Mouse (Mus musculus) mouse embryonic stem cell (cell line): Measurements from ENCODE around the gene Dmrtc1b.
"Not testable (repeated sequence)": the region's sequence is repeated elsewhere in the genome, so short reads cannot be mapped to it uniquely, and the experiment has no call there.

Experiments
- in situ Hi-C, 2 experiments: fragments of 300-500 bp; cut with MboI; formaldehyde crosslinking; loops; 1 replicate in 1 of 2; 3 replicates in 1 of 2; pipeline ENCODE4 v1.14.3; 2019 to 2020; ENCODE audit warnings: low sequenced_read_pairs in 2 of 2, low pct_unique_long_range_greater_than_20kb in 1 of 2, mixed read lengths in 1 of 2; ENCODE audit not compliant: unreplicated experiment in 1 of 2

Dmrtc1b gene

DNA sequence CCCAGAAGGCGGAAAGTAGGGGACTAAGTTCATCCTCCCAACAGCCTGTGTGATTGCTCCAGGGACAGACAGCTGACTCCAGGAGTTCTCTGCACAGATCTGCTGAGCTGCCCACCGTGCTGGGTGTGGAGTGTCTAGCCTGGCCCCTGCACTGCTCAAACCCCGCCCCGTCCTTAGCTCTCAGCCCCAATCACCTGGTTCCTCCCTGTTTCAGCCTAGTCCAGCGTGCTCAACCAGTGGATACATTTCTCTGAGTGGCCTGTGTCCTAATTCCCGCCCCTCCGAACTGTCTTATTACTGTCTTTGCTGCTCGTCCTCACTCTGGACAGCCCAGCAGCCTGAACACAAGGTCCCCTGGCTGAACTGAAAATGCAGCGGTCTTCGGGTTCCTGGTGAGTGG lies at the start of gene Dmrtc1b, which contains the start of gene Gm9112:
Gene Dmrtc1b, plus strand, starts transcription at position 331 of the 400 bp plus-strand sequence.
Gene Gm9112, minus strand, starts transcription at position 101 of the 400 bp plus-strand sequence.
- in situ Hi-C loops = not testable (repeated sequence)

DNA sequence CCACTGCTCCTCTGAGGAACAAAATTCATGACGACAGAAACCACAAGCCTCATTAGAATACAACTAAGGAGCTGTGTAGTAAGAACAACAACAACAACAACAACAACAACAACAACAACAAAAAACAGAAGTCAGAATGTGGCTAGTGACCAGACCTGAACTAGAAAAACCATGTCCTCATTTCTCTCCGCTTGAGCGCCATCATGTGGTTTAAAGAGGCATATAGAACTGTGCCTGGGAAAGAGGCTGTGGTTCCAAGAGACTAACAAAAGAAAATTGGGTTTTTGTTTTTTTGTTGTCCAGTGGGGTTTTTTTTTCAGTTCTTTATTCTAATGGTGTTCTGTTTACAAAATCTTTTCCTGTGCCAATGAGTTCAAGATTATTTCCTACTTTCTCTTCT lies 47.0 kb upstream of the Dmrtc1b start:
- in situ Hi-C loops = no loop called here

DNA sequence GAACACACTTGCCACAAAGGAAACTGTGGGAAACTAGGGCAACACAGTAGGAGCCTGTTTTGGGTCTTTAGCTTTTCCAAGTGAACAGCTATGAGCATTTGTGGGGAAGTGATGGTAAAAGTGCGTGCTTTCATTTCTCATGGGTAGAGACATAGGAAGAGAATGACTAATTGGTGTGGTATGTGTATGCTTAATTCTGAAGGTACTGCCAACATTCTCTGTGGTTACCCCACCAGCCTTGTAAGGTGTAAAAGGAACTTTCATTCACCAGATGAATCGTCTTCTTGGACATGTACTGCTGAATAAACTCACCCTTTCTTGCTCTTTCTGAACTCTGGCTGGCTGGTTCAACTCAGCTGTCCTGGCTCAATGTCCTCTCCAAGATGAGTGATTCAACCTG lies 41.0 kb upstream of the Dmrtc1b start:
- in situ Hi-C loops = no loop called here

DNA sequence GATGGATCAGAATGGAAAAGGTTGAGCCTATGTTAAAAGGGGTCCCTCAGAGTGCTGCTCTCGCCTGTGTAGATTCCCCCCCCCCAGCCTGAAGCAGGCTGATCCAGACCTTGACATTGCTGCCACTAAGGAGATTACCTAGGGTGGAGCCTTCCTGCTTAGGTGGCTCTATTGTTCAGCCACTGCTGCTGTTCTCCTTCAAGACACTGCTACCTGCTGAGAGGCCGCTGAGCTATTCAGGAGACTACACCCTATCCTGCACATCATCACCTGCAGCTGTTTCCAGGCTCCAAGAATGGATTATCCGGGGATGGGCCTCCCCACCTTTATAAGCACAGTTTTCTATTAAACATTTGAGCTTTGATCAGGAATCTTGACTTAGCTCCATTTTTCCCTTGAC lies 23.0 kb upstream of the Dmrtc1b start:
- in situ Hi-C loops = not testable (repeated sequence)

DNA sequence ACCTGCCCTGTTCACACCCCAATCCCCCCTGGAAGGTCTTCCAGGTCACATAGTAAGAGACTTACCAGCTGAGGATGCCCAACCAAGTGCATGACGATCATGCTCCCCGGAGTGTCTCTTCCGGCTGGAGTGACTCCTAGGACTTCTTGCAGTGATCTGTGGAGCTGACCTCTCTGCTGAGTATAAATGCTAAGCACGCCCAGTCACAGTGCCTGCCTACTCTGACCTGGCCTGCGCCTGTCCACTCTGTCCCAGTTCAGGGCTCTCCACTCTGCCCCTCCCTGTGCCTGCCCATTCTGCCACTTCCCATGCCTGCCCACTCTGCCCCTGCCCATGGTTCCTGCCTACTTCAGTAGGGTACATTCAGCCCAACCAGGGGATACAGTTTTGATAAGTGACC lies 20.8 kb upstream of the Dmrtc1b start, which contains the start of gene Gm3880:
Gene Gm3880, minus strand, starts transcription at position 101 of the 400 bp plus-strand sequence.
- in situ Hi-C loops = not testable (repeated sequence)

DNA sequence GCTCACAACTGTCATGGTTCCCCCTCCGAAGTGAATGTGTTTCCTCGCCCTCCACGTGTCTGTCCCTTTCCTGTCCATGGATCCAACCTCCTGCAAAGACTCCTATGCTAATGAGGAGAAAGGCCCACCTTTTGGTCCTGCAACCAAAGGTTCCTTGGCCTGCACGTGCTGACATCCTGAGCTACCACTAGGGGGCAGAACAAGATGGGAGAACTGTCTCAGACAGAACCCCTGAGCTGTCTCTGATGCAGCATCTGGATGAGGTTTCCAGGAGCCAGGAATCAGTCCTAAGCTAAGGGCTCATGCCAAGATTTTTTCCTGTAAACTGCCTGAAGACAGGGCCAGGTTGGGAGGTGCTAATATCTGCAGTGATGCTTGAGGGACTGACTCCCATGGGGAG lies 18.4 kb upstream of the Dmrtc1b start:
- in situ Hi-C loops = not testable (repeated sequence)

DNA sequence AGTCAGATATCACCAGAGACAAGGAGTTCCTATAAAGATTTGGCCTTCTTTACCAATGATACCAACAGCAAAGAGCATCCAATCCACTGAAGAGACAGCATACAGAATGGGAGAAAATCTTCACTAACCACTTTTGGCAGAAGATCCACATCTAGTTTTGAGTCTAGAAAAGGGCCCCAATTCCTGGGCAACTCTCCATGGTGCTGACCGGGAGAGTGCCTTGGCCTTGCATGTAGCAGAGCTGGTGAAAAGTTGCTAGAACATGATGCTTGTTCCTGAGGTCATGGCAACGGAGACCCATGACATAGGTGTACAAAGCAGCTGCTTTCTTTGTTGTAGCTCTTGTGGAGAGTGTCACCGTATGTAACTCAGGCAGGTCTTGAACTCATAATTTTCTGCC lies 7.0 kb upstream of the Dmrtc1b start:
- in situ Hi-C loops = not testable (repeated sequence)

DNA sequence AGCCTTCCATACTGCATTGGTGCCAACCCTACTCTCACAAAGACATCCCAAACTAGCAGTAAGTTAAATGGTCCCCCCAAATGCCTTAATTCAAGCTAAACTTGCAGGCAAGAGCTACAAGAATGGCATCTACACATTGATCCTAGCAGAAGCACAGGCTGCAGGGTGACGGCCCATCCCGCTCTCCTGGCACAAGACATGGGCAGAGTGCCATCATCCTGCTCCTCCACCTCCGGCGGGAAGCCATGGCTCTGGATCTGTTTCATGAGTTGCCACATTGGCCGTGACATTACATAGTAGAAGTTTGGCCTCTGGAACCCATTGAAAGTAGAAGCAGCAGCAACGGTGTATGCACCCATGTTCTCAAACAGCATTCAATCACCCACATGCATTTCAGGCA lies 16.6 kb downstream of the Dmrtc1b start:
- in situ Hi-C loops = not testable (repeated sequence)
